Mouse (Mus musculus) MEL (cell line): ENCODE measurements around the gene Rbm47. TPM values are rescaled to one million over a fixed set of nuclear protein-coding genes. Genes with fewer than 3 reads are reported as not detected.

Source experiments
- DNase-seq: peaks from one replicate; pipeline ENCODE4 v3.0.0; 2011; ENCODE audit warnings: low read depth, low spot score
- H3K27ac ChIP-seq: 2 replicates; pipeline ENCODE4 v1.5.1; 2012; ENCODE audit warnings: low read depth, mild to moderate bottlenecking, control low read depth, low read length, moderate library complexity; ENCODE audit not compliant: control insufficient read depth
- H3K27me3 ChIP-seq, 2 experiments: fragments of 150-350 bp in 1 of 2; sonication (generic) in 1 of 2; 2 replicates each; pipeline ENCODE4 v1.6.1; 2012; ENCODE audit warnings: low read length in 2 of 2, mild to moderate bottlenecking in 2 of 2, improper control_type of control experiment in 1 of 2, moderate library complexity in 1 of 2; ENCODE audit not compliant: insufficient read depth in 2 of 2, control insufficient read depth in 1 of 2
- H3K36me3 ChIP-seq, 2 experiments: 2 replicates each; pipeline ENCODE4 v1.6.1; 2012 to 2014; ENCODE audit warnings: low read length in 2 of 2, improper control_type of control experiment in 1 of 2, inconsistent platforms in 1 of 2, mild to moderate bottlenecking in 1 of 2; ENCODE audit not compliant: insufficient read depth in 2 of 2, control insufficient read depth in 1 of 2
- H3K4me1 ChIP-seq, 2 experiments: fragments of 150-350 bp in 1 of 2; sonication (generic) in 1 of 2; 2 replicates each; pipeline ENCODE4 v1.6.1; 2012; ENCODE audit warnings: low read length in 2 of 2, improper control_type of control experiment in 1 of 2, mild to moderate bottlenecking in 1 of 2; ENCODE audit not compliant: insufficient read depth in 2 of 2, control insufficient read depth in 1 of 2
- H3K4me3 ChIP-seq, 2 experiments: fragments of 150-350 bp in 1 of 2; sonication (generic) in 1 of 2; 2 replicates each; pipeline ENCODE4 v1.5.1; 2012; ENCODE audit warnings: low read depth in 2 of 2, low read length in 2 of 2, mild to moderate bottlenecking in 2 of 2, moderate library complexity in 2 of 2, control low read depth in 1 of 2, improper control_type of control experiment in 1 of 2; ENCODE audit not compliant: control insufficient read depth in 1 of 2, insufficient read depth in 1 of 2
- H3K79me2 ChIP-seq: 2 replicates; pipeline ENCODE4 v1.6.1; 2012; ENCODE audit warnings: mild to moderate bottlenecking, low read length, moderate library complexity; ENCODE audit not compliant: control insufficient read depth, poor library complexity, insufficient read depth
- H3K9ac ChIP-seq: 2 replicates; pipeline ENCODE4 v1.6.1; 2012; ENCODE audit warnings: low read depth, mild to moderate bottlenecking, control low read depth, low read length, moderate library complexity; ENCODE audit not compliant: control insufficient read depth, poor library complexity, severe bottlenecking
- H3K9me3 ChIP-seq: fragments of 150-350 bp; sonication (generic); replicated peaks from 2 replicates; pipeline ENCODE4 v1.6.1; 2012; ENCODE audit warnings: mild to moderate bottlenecking, low read length, improper control_type of control experiment, moderate library complexity; ENCODE audit not compliant: insufficient read depth
- BHLHE40 ChIP-seq: IDR thresholded peaks from 2 replicates; pipeline ENCODE4 v1.6.1; 2012; ENCODE audit warnings: low read depth, mild to moderate bottlenecking, inconsistent platforms, low read length, improper control_type of control experiment, borderline replicate concordance
- CHD1 ChIP-seq: IDR thresholded peaks from 2 replicates; pipeline ENCODE4 v1.6.1; 2012; ENCODE audit warnings: low read depth, mild to moderate bottlenecking, inconsistent platforms, low read length, improper control_type of control experiment
- CHD2 ChIP-seq: IDR thresholded peaks from 2 replicates; pipeline ENCODE4 v1.6.1; 2011; ENCODE audit warnings: low read length, improper control_type of control experiment
- ELF1 ChIP-seq: IDR thresholded peaks from 2 replicates; pipeline ENCODE4 v1.6.1; 2014; ENCODE audit warnings: low read depth, mild to moderate bottlenecking, inconsistent platforms, low read length, improper control_type of control experiment, moderate library complexity
- ETS1 ChIP-seq: IDR thresholded peaks from 2 replicates; pipeline ENCODE4 v1.6.1; 2012; ENCODE audit warnings: low read depth, mild to moderate bottlenecking, inconsistent platforms, low read length, improper control_type of control experiment, moderate library complexity
- GABPA ChIP-seq: IDR thresholded peaks from 2 replicates; pipeline ENCODE4 v1.6.1; 2012; ENCODE audit warnings: low read depth, mild to moderate bottlenecking, inconsistent platforms, low read length, improper control_type of control experiment, moderate library complexity
- HCFC1 ChIP-seq: IDR thresholded peaks from 2 replicates; pipeline ENCODE4 v1.6.1; 2012; ENCODE audit warnings: low read depth, mild to moderate bottlenecking, inconsistent platforms, low read length, improper control_type of control experiment, moderate library complexity
- MAZ ChIP-seq: IDR thresholded peaks from 2 replicates; pipeline ENCODE4 v1.6.1; 2012; ENCODE audit warnings: low read depth, mild to moderate bottlenecking, inconsistent platforms, low read length, improper control_type of control experiment
- MYC ChIP-seq: IDR thresholded peaks from 2 replicates; pipeline ENCODE4 v1.6.1; 2011; ENCODE audit warnings: low read depth, mild to moderate bottlenecking, low read length, improper control_type of control experiment, moderate library complexity
- NRF1 ChIP-seq: IDR thresholded peaks from 2 replicates; pipeline ENCODE4 v1.6.1; 2014; ENCODE audit warnings: low read depth, mild to moderate bottlenecking, inconsistent platforms, low read length, improper control_type of control experiment, moderate library complexity; ENCODE audit not compliant: poor library complexity, insufficient read depth, severe bottlenecking
- POLR2AphosphoS2 ChIP-seq: IDR thresholded peaks from 2 replicates; pipeline ENCODE4 v1.6.1; 2011; ENCODE audit warnings: low read length, improper control_type of control experiment
- POLR2AphosphoS5 ChIP-seq: IDR thresholded peaks from 2 replicates; pipeline ENCODE4 v1.6.1; 2012; ENCODE audit warnings: low read depth, borderline replicate concordance, mild to moderate bottlenecking, inconsistent platforms, low read length, moderate library complexity, mixed read lengths
- RAD21 ChIP-seq: IDR thresholded peaks from 2 replicates; pipeline ENCODE4 v1.6.1; 2011; ENCODE audit warnings: mild to moderate bottlenecking, low read depth, low read length, improper control_type of control experiment
- TAL1 ChIP-seq: IDR thresholded peaks from 2 replicates; pipeline ENCODE4 v1.6.1; 2012; ENCODE audit warnings: mild to moderate bottlenecking, inconsistent platforms, low read length, moderate library complexity, mixed read lengths
- TBP ChIP-seq: IDR thresholded peaks from 2 replicates; pipeline ENCODE4 v1.8.0; 2011; ENCODE audit warnings: low read depth, low read length, improper control_type of control experiment
- TCF12 ChIP-seq: IDR thresholded peaks from 2 replicates; pipeline ENCODE4 v1.6.1; 2014; ENCODE audit warnings: low read depth, mild to moderate bottlenecking, inconsistent platforms, low read length, improper control_type of control experiment, moderate library complexity
- UBTF ChIP-seq: IDR thresholded peaks from 2 replicates; pipeline ENCODE4 v1.6.1; 2012; ENCODE audit warnings: low read depth, mild to moderate bottlenecking, inconsistent platforms, low read length, improper control_type of control experiment, moderate library complexity, borderline replicate concordance; ENCODE audit not compliant: insufficient read depth
- ZMIZ1 ChIP-seq: IDR thresholded peaks from 2 replicates; pipeline ENCODE4 v1.6.1; 2012; ENCODE audit warnings: low read depth, mild to moderate bottlenecking, inconsistent platforms, low read length, improper control_type of control experiment, moderate library complexity
- ZNF384 ChIP-seq: IDR thresholded peaks from 2 replicates; pipeline ENCODE4 v1.6.1; 2012; ENCODE audit warnings: low read depth, mild to moderate bottlenecking, inconsistent platforms, low read length, improper control_type of control experiment
- polyA plus RNA-seq, 2 experiments: library from polyadenylated mRNA; stranded (reverse) in 1 of 2; unstranded in 1 of 2; fragments of >175 nt in 1 of 2; fragments of >200 nt in 1 of 2; gene quantifications; 2 replicates each; pipeline versions ENCODE4 v1.2.1 to v1.2.4; 2012; ENCODE audit warnings: low replicate concordance in 2 of 2, low read depth in 1 of 2; ENCODE audit not compliant: insufficient read length in 2 of 2, insufficient read depth in 1 of 2, missing spikeins in 1 of 2
- total RNA-seq: library from RNA; depleted of rRNA; stranded (reverse); fragments of 300-350 nt; gene quantifications from 2 replicates; pipeline ENCODE4 v1.2.3, GENCODE M21; 2012

Gene Rbm47
- total and polyA plus RNA-seq, 3 experiments = not detected

DNA sequence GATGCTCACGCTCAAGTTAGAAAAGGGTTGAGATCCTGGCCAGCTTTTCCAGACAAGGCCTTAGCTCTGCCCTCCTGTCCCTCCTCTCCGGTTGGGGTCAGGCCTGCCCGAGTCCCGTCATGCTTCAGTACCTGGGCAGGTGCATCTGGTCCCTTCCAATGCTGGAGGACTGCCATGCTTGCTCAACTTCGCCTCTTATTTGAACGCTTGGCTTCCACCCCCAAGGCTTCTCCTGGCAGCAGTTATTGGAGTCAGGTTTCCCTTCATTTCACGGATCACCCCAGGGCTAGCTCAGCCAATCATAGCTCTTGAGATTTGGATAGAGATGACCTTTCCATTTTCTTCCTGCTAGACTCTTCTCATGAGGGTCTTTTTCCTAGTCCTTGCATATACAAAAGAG is 172.8 kb downstream of the Rbm47 start:
- no peak overlapping the region for H3K27ac ChIP-seq
- no peaks in the 10 kb centered on the region for H3K4me1 ChIP-seq
- H3K9me3 ChIP-seq = no peaks in the 10 kb centered on the region
- no peak for DNase-seq
- H3K27me3 ChIP-seq = peaks cover 0 to 2% of the 10 kb centered on the region in 2 experiments; a peak in 1 of 4 replicates
- no peak overlapping the region for H3K9ac ChIP-seq
- H3K4me3 ChIP-seq = no peak overlapping the region
- TF ChIP-seq CHD2 (no peak), TBP (no peak), ZMIZ1 (no peak), BHLHE40 (no peak), ZNF384 (no peak), MYC (no peak), TCF12 (no peak), POLR2AphosphoS2 (no peak), POLR2AphosphoS5 (no peak), ETS1 (no peak), CHD1 (no peak), UBTF (no peak), HCFC1 (no peak), GABPA (no peak)
- no peaks in the 10 kb centered on the region for H3K79me2 ChIP-seq
- no peaks in the 10 kb centered on the region for H3K36me3 ChIP-seq

GRCm38 (mm10) chr5:65999106-65999505 is 173.8 kb downstream of the Rbm47 start:
- no peaks in the 10 kb centered on the region for H3K79me2 ChIP-seq
- no peak overlapping the region for H3K4me3 ChIP-seq
- TF ChIP-seq TAL1 (no peak), ELF1 (no peak), NRF1 (no peak), RAD21 (no peak), CHD2 (no peak), ETS1 (no peak), MAZ (no peak)
- H3K9me3 ChIP-seq = no peaks in the 10 kb centered on the region
- no peak overlapping the region for H3K9ac ChIP-seq
- H3K36me3 ChIP-seq = no peaks in the 10 kb centered on the region
- DNase-seq = no peak
- 0 out of 4 replicates have a peak, but pooled peaks cover 0 to 2% of the 10 kb centered on the region in 2 experiments for H3K27me3 ChIP-seq
- no peak overlapping the region for H3K27ac ChIP-seq
- no peaks in the 10 kb centered on the region for H3K4me1 ChIP-seq
